Mouse (Mus musculus): ENCODE data around the gene Trim31.
A peak's percentile ranks its signal among the peaks of the same experiment; 100 is the strongest.

- peak; percentile 45; the same call in 1 of the 2 replicates for TF ChIP-seq POLR2A (IDR thresholded peaks at IDR 0.05; ENCODE audit: extremely low read depth, insufficient read depth, low read length)
- no peak for TF ChIP-seq CTCF (IDR thresholded peaks at IDR 0.05; ENCODE audit: low read depth, low read length)
Observed at GRCm38 (mm10) chr17:36950981-36951947, 53.3 kb downstream of the Trim31 start, which contains the start of gene Ppp1r11.
